Mouse (Mus musculus) cerebellum, adult (tissue): ENCODE data around the gene Gm5426.
"Not testable (repeated sequence)": the region's sequence is repeated elsewhere in the genome, so short reads cannot be mapped to it uniquely, and the experiment has no call there.

Source experiments
- ATAC-seq: cut with Nextera tagmentation; 2 replicates; pipeline ENCODE4 v1.9.2; 2017; ENCODE audit warnings: mild to moderate bottlenecking, moderate library complexity, mixed read lengths; ENCODE audit not compliant: insufficient number of reproducible peaks, low FRiP score, low TSS enrichment

Gm5426 gene

GRCm38 (mm10) chr10:96131112-96131511 lies 5.3 kb upstream of the Gm5426 start:
- ATAC-seq = no peak

- ATAC-seq = peak; percentile 87
These were observed 4.2 kb upstream of the Gm5426 start for GRCm38 (mm10) chr10:96132161-96132560.

- no peak for ATAC-seq
These were observed 2.2 kb downstream of the Gm5426 start for GRCm38 (mm10) chr10:96138585-96138984.

- not testable (repeated sequence) for ATAC-seq
These were observed 2.9 kb downstream of the Gm5426 start for GRCm38 (mm10) chr10:96139274-96139673.

- ATAC-seq = no peak
These were observed 10.2 kb downstream of the Gm5426 start for GRCm38 (mm10) chr10:96146578-96146977.

- ATAC-seq = no peak
These were observed 11.9 kb downstream of the Gm5426 start for GRCm38 (mm10) chr10:96148250-96148699.

- ATAC-seq = no peak
These were observed 14.2 kb downstream of the Gm5426 start for GRCm38 (mm10) chr10:96150401-96151116.

GRCm38 (mm10) chr10:96153315-96153714 lies 16.9 kb downstream of the Gm5426 start:
- ATAC-seq = no peak

- no peak for ATAC-seq
These were observed 26.7 kb downstream of the Gm5426 start for GRCm38 (mm10) chr10:96162975-96163706.

GRCm38 (mm10) chr10:96163791-96164190 lies 27.4 kb downstream of the Gm5426 start:
- no peak for ATAC-seq

- no peak for ATAC-seq
These were observed 28.9 kb downstream of the Gm5426 start for GRCm38 (mm10) chr10:96165260-96165659.

- no peak for ATAC-seq
These were observed 32.6 kb downstream of the Gm5426 start for GRCm38 (mm10) chr10:96168998-96169397.

GRCm38 (mm10) chr10:96171546-96171945 lies 35.1 kb downstream of the Gm5426 start:
- ATAC-seq = no peak

GRCm38 (mm10) chr10:96172964-96173363 lies 36.6 kb downstream of the Gm5426 start:
- no peak for ATAC-seq

- ATAC-seq = no peak
These were observed 37.4 kb downstream of the Gm5426 start for GRCm38 (mm10) chr10:96173771-96174170.

- no peak for ATAC-seq
These were observed 40.5 kb downstream of the Gm5426 start for GRCm38 (mm10) chr10:96176916-96177315.

GRCm38 (mm10) chr10:96180554-96181397 lies 44.4 kb downstream of the Gm5426 start:
- no peak for ATAC-seq

- ATAC-seq = no peak
These were observed 45.0 kb downstream of the Gm5426 start for GRCm38 (mm10) chr10:96181398-96181790.

GRCm38 (mm10) chr10:96181883-96182628 lies 45.7 kb downstream of the Gm5426 start:
- no peak for ATAC-seq

- no peak for ATAC-seq
These were observed 48.6 kb downstream of the Gm5426 start for GRCm38 (mm10) chr10:96185026-96185425.
